Mouse (Mus musculus) heart, postnatal 0 days (tissue): ENCODE measurements around the gene BC052040.

ENCODE experiments used
- CTCF ChIP-seq: IDR thresholded peaks from 2 replicates; pipeline ENCODE4 v1.5.1; 2016; ENCODE audit warnings: antibody characterized with exemption, control low read depth, low read depth
- EP300 ChIP-seq: IDR thresholded peaks from 2 replicates; pipeline ENCODE4 v1.6.1; 2016; ENCODE audit warnings: antibody characterized with exemption, low read depth

- TF ChIP-seq CTCF, result no peak
- TF ChIP-seq EP300, result no peak
Observed at GRCm38 (mm10) chr2:115751177-115751576, 169.7 kb downstream of the BC052040 start.
